Mouse (Mus musculus) retina, postnatal 7 days (tissue): Measurements from ENCODE around the gene Mbd3l2.
A peak's percentile ranks its signal among the peaks of the same experiment; 100 is the strongest.
"Not testable (repeated sequence)": the region's sequence is repeated elsewhere in the genome, so short reads cannot be mapped to it uniquely, and the experiment has no call there.

ENCODE experiments used
- DNase-seq: peaks from one replicate; pipeline ENCODE4 v3.0.0-alpha.2; 2012; ENCODE audit warnings: low read depth, low spot score

Mbd3l2 gene

DNA sequence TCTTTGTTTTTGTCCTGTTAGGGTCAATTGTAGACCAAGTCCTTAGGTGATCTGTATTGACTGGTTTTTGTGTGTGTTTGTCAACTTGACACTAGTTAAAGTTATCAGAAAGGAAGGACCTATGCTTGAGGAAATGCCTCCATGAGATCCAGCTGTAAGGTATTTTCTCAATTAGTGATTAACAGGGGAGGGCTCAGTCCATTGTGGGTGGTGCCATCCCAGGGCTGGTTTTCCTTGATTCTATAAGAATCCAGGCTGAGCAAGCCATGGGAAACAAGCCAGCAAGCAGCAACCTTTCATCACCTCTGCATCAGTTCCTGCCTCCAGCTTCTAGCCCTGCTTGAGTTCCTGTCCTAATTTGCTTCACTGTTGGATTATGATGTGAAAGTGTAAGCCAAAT lies at the start of gene Mbd3l2:
Gene Mbd3l2 (plus strand): TSS at position 301 of the 400 bp plus-strand sequence.
- no peak for DNase-seq

DNA sequence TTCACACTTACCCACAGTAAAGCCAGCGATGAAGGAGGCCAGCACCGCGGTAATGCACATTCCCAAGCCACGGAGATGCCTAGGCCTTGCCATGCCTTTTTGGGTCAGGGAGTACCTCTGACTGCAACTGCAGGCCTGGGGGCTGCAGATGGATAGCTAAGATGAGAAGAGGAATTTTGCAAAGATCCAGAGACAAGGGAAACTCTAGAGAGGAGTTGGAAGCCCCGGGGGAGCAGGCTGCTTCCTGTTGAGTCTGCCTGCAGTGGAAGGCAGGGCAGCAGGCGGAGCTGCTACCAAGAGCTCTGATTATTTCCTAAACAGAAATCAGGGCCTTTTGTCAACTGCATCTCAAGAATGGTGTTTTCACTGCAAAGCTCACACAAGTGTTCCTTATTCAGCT lies 44.7 kb upstream of the Mbd3l2 start:
- DNase-seq: no peak

DNA sequence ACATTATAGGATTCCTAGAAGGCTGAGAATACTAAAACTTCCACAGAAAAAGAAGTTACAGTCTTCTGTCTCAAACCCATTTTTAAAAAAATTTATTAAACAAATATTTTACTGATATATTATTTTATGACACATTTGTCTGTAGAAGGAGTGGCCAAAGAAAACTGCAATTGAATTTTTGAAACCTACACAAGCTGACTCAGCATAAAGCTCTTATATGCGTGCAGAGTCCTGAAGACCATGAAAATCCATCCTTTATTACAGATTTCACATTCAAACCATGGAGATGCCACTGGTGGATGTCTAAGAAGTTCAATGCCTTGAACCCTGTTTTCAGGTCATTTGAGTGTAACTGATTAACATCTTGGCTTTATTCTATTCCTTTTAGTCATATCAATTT lies 30.8 kb upstream of the Mbd3l2 start:
- no peak for DNase-seq

GRCm38 (mm10) chr9:18402895-18403294 lies 27.6 kb upstream of the Mbd3l2 start, which contains the start of gene Naalad2:
Naalad2 (minus strand) TSS chr9:18402995.
- DNase-seq: not testable (repeated sequence)

GRCm38 (mm10) chr9:18404118-18404517 lies 26.3 kb upstream of the Mbd3l2 start, which contains the start of gene Ubtfl1:
Ubtfl1 (plus strand) TSS chr9:18404418.
- DNase-seq: no peak

DNA sequence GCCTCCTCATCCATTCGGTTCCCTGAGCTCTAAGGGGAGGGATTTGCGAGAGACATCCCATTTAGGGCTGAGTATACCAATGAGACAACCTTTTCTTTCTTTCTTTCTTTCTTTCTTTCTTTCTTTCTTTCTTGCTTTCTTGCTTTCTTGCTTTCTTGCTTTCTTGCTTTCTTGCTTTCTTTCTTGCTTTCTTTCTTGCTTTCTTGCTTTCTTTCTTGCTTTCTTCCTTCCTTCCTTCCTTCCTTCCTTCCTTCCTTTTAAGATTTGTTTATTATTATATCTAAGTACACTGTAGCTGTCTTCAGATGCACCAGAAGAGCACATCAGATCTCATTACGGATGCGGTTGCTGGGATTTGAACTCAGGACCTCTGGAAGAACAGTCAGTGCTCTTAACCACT lies 18.1 kb upstream of the Mbd3l2 start:
- not testable (repeated sequence) for DNase-seq

DNA sequence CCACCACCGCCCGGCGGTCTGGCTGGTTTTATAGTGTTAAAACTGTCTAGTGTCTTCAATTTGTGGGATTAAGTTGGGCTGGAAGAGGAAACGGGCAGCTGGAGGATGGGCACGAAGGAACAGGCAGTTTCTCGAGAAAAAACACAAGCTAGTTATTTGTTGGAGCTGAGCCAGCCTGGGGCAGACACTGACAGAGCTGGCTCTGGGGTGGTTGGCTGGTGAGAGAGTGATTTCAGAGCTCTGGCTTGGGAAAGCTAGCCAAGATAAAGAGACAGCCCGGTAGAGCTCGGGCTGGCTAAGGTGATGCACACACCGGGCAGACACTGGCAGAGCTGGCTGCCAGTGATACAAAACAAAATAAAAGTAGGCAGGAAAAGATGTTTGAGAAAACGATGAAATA lies 1.2 kb downstream of the Mbd3l2 start:
- DNase-seq: no peak

DNA sequence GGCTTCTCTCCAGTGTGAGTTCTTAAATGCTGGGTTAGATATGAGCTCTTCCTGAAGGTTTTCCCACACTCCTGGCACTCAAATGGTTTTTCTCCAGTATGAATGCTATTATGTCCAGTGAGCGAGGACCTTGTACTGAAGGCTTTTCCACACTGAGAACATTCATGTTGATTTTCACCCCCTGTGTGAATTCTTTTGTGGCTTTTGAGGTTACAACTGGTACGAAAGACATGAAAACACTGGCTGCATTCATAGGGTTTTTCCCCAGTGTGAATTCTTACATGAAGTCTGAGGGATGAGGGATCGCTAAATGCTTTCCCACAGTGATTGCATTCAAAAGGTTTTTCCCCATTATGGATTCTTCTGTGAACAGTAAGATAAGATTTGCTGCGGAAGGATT lies 26.1 kb downstream of the Mbd3l2 start:
- DNase-seq: no peak

DNA sequence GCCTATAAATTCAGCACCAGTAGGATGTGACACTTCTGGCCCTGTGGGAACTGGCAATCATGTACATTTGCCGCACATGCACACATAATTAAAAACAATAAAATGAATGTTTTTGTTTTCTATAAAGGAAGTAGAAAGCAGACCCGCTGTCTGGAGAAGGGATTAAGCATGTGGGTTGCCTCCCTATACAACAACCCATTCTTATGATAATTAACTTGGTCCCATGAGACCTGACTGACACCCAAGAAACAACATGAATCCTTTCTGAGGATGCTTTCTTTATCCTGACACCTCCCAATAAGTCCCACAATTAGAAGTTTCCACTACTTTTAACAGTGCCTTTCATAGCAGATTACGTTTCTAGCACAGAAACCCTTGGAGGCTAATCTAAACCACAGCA lies 36.9 kb downstream of the Mbd3l2 start:
- DNase-seq: no peak

GRCm38 (mm10) chr9:18468005-18468404 lies 37.6 kb downstream of the Mbd3l2 start:
- no peak for DNase-seq

GRCm38 (mm10) chr9:18473324-18474128 lies 43.1 kb downstream of the Mbd3l2 start:
- DNase-seq: peak; percentile 59

- DNase-seq: no peak
These were observed 47.7 kb downstream of the Mbd3l2 start, which contains the start of the genes Zfp558 and Mbd3l1 for GRCm38 (mm10) chr9:18478168-18478567. Zfp558 (minus strand) TSS chr9:18478268. Mbd3l1 (plus strand) TSS chr9:18478359.
